Mouse (Mus musculus): ENCODE results near the gene Cdh4. TPM values are rescaled to one million over a fixed set of nuclear protein-coding genes. Genes with fewer than 3 reads are reported as not detected.

Cdh4 gene
- polyA plus RNA-seq, 1 experiment: 3.2 TPM

GRCm38 (mm10) chr2:179459606-179460005 lies 17.4 kb downstream of the Cdh4 start:
- Histone ChIP-seq H3K4me3 (ENCODE audit: insufficient read depth, low read length) (no peak overlapping the region), H3K4me1 (ENCODE audit: control insufficient read depth, insufficient read depth, low read length) (no peaks in the 10 kb centered on the region), H3K27ac (ENCODE audit: insufficient read depth, low read length) (no peak overlapping the region)
- TF ChIP-seq CTCF (IDR thresholded peaks at IDR 0.05; ENCODE audit: borderline replicate concordance, insufficient read depth, low read length) (no peak), POLR2A (IDR thresholded peaks at IDR 0.05; ENCODE audit: low read depth, low read length) (no peak)

- TF ChIP-seq POLR2A (IDR thresholded peaks at IDR 0.05; ENCODE audit: low read depth, low read length) (no peak), CTCF (IDR thresholded peaks at IDR 0.05; ENCODE audit: borderline replicate concordance, insufficient read depth, low read length) (no peak)
- H3K4me3 ChIP-seq (ENCODE audit: insufficient read depth, low read length): no peak overlapping the region
- H3K4me1 ChIP-seq (ENCODE audit: control insufficient read depth, insufficient read depth, low read length): no peaks in the 10 kb centered on the region
- no peak overlapping the region for H3K27ac ChIP-seq (ENCODE audit: insufficient read depth, low read length)
These were observed 21.3 kb downstream of the Cdh4 start for GRCm38 (mm10) chr2:179463514-179463913.

GRCm38 (mm10) chr2:179467839-179468445 lies 25.7 kb downstream of the Cdh4 start:
- Histone ChIP-seq H3K4me1 (ENCODE audit: control insufficient read depth, insufficient read depth, low read length) (no peaks in the 10 kb centered on the region), H3K4me3 (ENCODE audit: insufficient read depth, low read length) (no peak overlapping the region), H3K27ac (ENCODE audit: insufficient read depth, low read length) (no peak overlapping the region)
- TF ChIP-seq POLR2A (IDR thresholded peaks at IDR 0.05; ENCODE audit: low read depth, low read length) (no peak), CTCF (IDR thresholded peaks at IDR 0.05; ENCODE audit: borderline replicate concordance, insufficient read depth, low read length) (no peak)

GRCm38 (mm10) chr2:179476622-179477021 lies 34.4 kb downstream of the Cdh4 start:
- no peak overlapping the region for H3K27ac ChIP-seq (ENCODE audit: insufficient read depth, low read length)
- H3K4me3 ChIP-seq (ENCODE audit: insufficient read depth, low read length): no peak overlapping the region
- TF ChIP-seq CTCF (IDR thresholded peaks at IDR 0.05; ENCODE audit: borderline replicate concordance, insufficient read depth, low read length) (no peak), POLR2A (IDR thresholded peaks at IDR 0.05; ENCODE audit: low read depth, low read length) (no peak)
- no peaks in the 10 kb centered on the region for H3K4me1 ChIP-seq (ENCODE audit: control insufficient read depth, insufficient read depth, low read length)

GRCm38 (mm10) chr2:179480800-179481200 lies 38.6 kb downstream of the Cdh4 start:
- Histone ChIP-seq H3K27ac (ENCODE audit: insufficient read depth, low read length) (no peak overlapping the region), H3K4me3 (ENCODE audit: insufficient read depth, low read length) (no peak overlapping the region), H3K4me1 (ENCODE audit: control insufficient read depth, insufficient read depth, low read length) (no peaks in the 10 kb centered on the region)
- TF ChIP-seq CTCF (IDR thresholded peaks at IDR 0.05; ENCODE audit: borderline replicate concordance, insufficient read depth, low read length) (no peak), POLR2A (IDR thresholded peaks at IDR 0.05; ENCODE audit: low read depth, low read length) (no peak)

- no peak for TF ChIP-seq CTCF (IDR thresholded peaks at IDR 0.05; ENCODE audit: borderline replicate concordance, insufficient read depth, low read length)
- TF ChIP-seq POLR2A (IDR thresholded peaks at IDR 0.05; ENCODE audit: low read depth, low read length): no peak
These were observed 39.1 kb downstream of the Cdh4 start for GRCm38 (mm10) chr2:179481363-179481762.

GRCm38 (mm10) chr2:179488526-179489139 lies 46.4 kb downstream of the Cdh4 start:
- no peak overlapping the region for H3K27ac ChIP-seq (ENCODE audit: insufficient read depth, low read length)
- no peaks in the 10 kb centered on the region for H3K4me1 ChIP-seq (ENCODE audit: control insufficient read depth, insufficient read depth, low read length)
- TF ChIP-seq CTCF (IDR thresholded peaks at IDR 0.05; ENCODE audit: borderline replicate concordance, insufficient read depth, low read length) (no peak), POLR2A (IDR thresholded peaks at IDR 0.05; ENCODE audit: low read depth, low read length) (no peak)
- no peak overlapping the region for H3K4me3 ChIP-seq (ENCODE audit: insufficient read depth, low read length)

More at GRCm38 (mm10) chr2:179481363-179481762, 39.1 kb downstream of the Cdh4 start:
- no peak overlapping the region for H3K27ac ChIP-seq (ENCODE audit: insufficient read depth, low read length)
- H3K4me1 ChIP-seq (ENCODE audit: control insufficient read depth, insufficient read depth, low read length): no peaks in the 10 kb centered on the region
- no peak overlapping the region for H3K4me3 ChIP-seq (ENCODE audit: insufficient read depth, low read length)

GRCm38 (mm10) chr2:179491891-179492290 lies 49.7 kb downstream of the Cdh4 start:
- no peak overlapping the region for H3K27ac ChIP-seq (ENCODE audit: insufficient read depth, low read length)
- TF ChIP-seq POLR2A (IDR thresholded peaks at IDR 0.05; ENCODE audit: low read depth, low read length) (no peak), CTCF (IDR thresholded peaks at IDR 0.05; ENCODE audit: borderline replicate concordance, insufficient read depth, low read length) (no peak)
- H3K4me1 ChIP-seq (ENCODE audit: control insufficient read depth, insufficient read depth, low read length): no peaks in the 10 kb centered on the region
- no peak overlapping the region for H3K4me3 ChIP-seq (ENCODE audit: insufficient read depth, low read length)

GRCm38 (mm10) chr2:179494276-179494675 lies 52.0 kb downstream of the Cdh4 start:
- TF ChIP-seq POLR2A (IDR thresholded peaks at IDR 0.05; ENCODE audit: low read depth, low read length) (no peak), CTCF (IDR thresholded peaks at IDR 0.05; ENCODE audit: borderline replicate concordance, insufficient read depth, low read length) (no peak)
- Histone ChIP-seq H3K4me3 (ENCODE audit: insufficient read depth, low read length) (no peak overlapping the region), H3K27ac (ENCODE audit: insufficient read depth, low read length) (no peak overlapping the region), H3K4me1 (ENCODE audit: control insufficient read depth, insufficient read depth, low read length) (no peaks in the 10 kb centered on the region)

- TF ChIP-seq CTCF (IDR thresholded peaks at IDR 0.05; ENCODE audit: borderline replicate concordance, insufficient read depth, low read length) (no peak), POLR2A (IDR thresholded peaks at IDR 0.05; ENCODE audit: low read depth, low read length) (no peak)
- 0 out of 2 replicates have a peak, but pooled peaks cover 2% of the 10 kb centered on the region for H3K4me1 ChIP-seq (ENCODE audit: control insufficient read depth, insufficient read depth, low read length)
- no peak overlapping the region for H3K4me3 ChIP-seq (ENCODE audit: insufficient read depth, low read length)
- H3K27ac ChIP-seq (ENCODE audit: insufficient read depth, low read length): no peak overlapping the region
These were observed 68.2 kb downstream of the Cdh4 start for GRCm38 (mm10) chr2:179510439-179510838.

Data from embryonic fibroblast, embryonic 13.5 days (primary cell).